Mouse (Mus musculus) bone marrow, adult 2 months (tissue): ENCODE data around the gene Oprd1.
A peak's percentile ranks its signal among the peaks of the same experiment; 100 is the strongest.

Experiments used
- CTCF ChIP-seq: fragments of 200-500 bp; IDR thresholded peaks from 2 replicates; pipeline ENCODE4 v1.5.1; 2011; ENCODE audit warnings: low read length, control low read depth; ENCODE audit not compliant: control insufficient read depth, insufficient read depth
- POLR2A ChIP-seq: fragments of 200-500 bp; IDR thresholded peaks from 2 replicates; pipeline ENCODE4 v1.6.1; 2011; ENCODE audit warnings: low read depth, mild to moderate bottlenecking, control low read depth, low read length, borderline replicate concordance; ENCODE audit not compliant: control insufficient read depth

DNA sequence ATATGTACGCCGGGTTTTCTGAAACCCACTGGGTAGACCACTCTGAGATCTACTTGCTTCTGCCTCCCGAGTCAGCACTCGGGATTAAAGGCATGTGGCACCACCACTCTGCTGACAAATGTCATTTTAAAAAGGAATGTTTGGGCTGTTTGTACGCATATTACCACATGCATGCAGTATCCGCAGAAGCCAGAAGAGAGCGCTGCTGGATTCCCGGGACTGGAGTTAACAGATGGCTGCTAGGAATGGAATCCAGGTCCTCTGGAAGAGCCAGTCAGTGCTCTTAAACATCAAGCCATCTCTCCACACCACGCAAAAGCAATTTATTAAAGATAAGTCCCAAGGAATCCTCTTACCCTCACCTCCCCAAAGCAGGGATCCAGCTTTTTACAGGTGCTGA lies 36.4 kb upstream of the Oprd1 start:
- 0 out of 2 replicates have a peak, but pooled peaks have one; percentile 3 for TF ChIP-seq CTCF
- TF ChIP-seq POLR2A = no peak
